Mouse (Mus musculus): Measurements from ENCODE around the gene Nol8. TPM values are rescaled to one million over a fixed set of nuclear protein-coding genes. Genes with fewer than 3 reads are reported as not detected.

Gene Nol8
- 10 to 100 TPM; 19.8 to 24.7 TPM for total RNA-seq (2021)

DNA sequence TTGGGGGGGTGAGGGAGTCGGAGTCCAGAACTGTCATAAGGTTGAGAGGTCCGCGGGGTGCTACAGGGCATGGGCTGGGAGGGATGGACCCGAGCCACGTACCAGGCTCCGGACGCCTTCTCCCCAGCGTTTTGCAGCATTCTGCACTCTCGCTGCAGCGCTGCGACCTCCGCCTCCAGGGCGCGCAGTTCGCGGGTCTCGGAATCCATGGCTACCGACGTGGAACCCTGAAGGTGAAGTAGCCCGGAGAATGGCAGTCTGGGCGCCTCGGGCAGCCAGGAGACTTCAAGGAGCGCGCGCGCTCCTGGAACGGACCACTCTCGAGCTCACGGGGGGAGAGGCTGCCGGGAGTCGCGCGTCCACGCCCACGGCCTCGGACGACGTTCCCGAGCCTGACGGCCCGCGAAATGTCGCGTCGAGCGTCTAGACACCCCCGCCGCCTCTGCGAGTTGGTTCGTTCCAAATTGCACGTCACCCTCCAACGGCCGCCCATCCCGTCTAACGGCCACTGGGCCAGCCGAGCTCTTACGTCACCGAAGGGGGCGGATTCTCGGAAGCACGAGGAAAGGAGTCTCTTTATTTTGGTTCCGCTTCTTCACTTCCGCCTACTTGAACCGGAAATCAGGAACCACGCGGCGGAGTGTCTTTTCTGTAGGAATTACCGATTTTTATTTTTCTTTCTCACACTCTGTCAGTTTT lies at the start of gene Nol8, which contains the start of gene Cenpp:
Gene Nol8 (plus strand): TSS at position 598 of the 699 bp plus-strand sequence.
Gene Cenpp (minus strand): TSS at position 305 of the 699 bp plus-strand sequence.
- intact Hi-C loops (cut with DNase I), result no loop called here
- peak; percentile 99 to 100 for DNase-seq (ENCODE audit: extremely low spot score in 1 of 2, low spot score in 2 of 2)

GRCm38 (mm10) chr13:49603603-49604002 lies 49.3 kb upstream of the Nol8 start:
- no peak for DNase-seq (ENCODE audit: extremely low spot score in 1 of 2, low spot score in 2 of 2)
- intact Hi-C loops (cut with DNase I), result no loop called here

GRCm38 (mm10) chr13:49607714-49608113 lies 45.2 kb upstream of the Nol8 start, which contains the start of gene Ogn:
TSS of gene Ogn (plus strand) at chr13:49608046.
- intact Hi-C loops (cut with DNase I), result no loop called here
- DNase-seq (ENCODE audit: extremely low spot score in 1 of 2, low spot score in 2 of 2), result peak in 1 of 2 experiments; percentile 22

GRCm38 (mm10) chr13:49608589-49609322 lies 44.1 kb upstream of the Nol8 start:
- no peak for DNase-seq (ENCODE audit: extremely low spot score in 1 of 2, low spot score in 2 of 2)
- intact Hi-C loops (cut with DNase I), result no loop called here

DNA sequence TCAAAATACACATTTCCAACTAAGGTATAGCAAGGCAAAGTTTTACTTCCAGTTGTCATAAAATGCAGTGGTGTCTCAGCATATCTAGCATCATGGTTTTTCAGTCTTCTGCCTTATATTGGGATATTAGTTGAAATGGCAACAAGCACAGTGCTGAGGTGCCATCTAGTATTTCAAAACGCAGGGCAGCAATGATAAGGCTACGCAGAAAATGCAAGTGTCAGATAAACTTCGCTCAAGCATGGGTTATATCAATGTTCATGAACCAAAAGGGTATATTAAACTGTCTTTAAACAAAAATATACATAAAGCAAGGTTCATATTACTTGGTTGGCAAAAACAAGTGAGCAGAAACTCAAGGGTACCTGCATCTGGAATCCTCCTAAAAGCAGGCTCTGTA lies 35.9 kb upstream of the Nol8 start:
- no peak for DNase-seq (ENCODE audit: extremely low spot score in 1 of 2, low spot score in 2 of 2)
- intact Hi-C loops (cut with DNase I), result no loop called here

GRCm38 (mm10) chr13:49618365-49618764 lies 34.5 kb upstream of the Nol8 start:
- no peak for DNase-seq (ENCODE audit: extremely low spot score in 1 of 2, low spot score in 2 of 2)
- intact Hi-C loops (cut with DNase I), result no loop called here

DNA sequence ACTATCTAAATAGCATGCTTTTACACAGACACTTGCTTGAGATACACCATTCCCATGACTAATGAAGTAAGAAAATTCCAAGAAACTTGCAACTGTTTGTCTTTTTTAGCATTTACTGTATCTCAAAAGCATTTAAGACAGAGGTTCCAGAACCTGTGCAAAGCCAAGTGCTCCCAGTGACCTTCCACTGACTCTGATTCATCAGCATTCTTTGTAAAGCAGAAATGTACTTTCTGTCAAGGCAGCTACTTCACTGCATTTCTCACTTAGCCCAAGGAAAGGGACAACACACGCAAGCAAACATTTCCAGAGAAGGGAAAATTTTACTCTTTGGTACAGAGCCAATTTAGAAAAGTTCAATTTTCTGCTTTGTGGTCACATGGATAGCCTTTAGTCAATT lies 29.7 kb upstream of the Nol8 start:
- no peak for DNase-seq (ENCODE audit: extremely low spot score in 1 of 2, low spot score in 2 of 2)
- intact Hi-C loops (cut with DNase I), result no loop called here

DNA sequence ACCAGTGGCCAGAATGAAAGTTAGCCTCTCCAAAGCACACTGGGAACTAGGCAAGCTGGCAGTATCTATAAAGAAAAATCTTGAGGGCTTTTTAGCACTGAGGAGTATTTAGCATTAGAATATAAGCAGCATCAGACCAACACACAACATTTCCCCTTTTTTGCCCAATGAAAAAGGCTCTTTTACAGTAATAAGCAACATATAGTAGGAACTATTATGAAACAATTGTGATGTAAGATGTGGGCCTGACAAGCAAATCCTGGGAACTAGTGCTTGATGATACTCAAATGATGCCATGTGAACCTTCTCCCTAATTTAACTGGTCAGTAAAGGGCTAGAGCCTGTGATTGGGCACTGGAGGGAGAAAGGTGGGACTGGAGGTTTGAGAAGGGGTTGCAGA lies 24.7 kb upstream of the Nol8 start:
- intact Hi-C loops (cut with DNase I), result no loop called here
- DNase-seq (ENCODE audit: extremely low spot score in 1 of 2, low spot score in 2 of 2), result no peak

DNA sequence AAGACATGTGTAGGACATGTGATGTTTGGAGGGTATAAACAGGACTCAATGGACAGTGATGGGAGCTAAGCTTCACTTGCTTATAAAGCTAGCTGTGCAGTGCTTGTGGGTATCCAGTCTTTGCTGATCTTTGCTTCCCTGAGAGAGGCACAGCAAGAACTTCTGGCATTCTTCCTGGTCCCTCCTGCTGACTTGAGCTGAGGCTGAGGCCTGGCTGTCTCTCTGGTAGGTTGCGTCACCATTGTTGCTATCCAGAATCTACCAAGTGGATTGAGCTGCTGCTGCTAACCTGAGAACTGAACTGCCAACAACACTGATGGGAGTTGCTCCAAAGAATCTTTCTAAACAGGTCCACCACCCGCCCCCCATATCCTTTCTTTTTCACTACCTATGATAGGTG lies 23.8 kb upstream of the Nol8 start:
- no peak for DNase-seq (ENCODE audit: extremely low spot score in 1 of 2, low spot score in 2 of 2)
- intact Hi-C loops (cut with DNase I), result no loop called here

DNA sequence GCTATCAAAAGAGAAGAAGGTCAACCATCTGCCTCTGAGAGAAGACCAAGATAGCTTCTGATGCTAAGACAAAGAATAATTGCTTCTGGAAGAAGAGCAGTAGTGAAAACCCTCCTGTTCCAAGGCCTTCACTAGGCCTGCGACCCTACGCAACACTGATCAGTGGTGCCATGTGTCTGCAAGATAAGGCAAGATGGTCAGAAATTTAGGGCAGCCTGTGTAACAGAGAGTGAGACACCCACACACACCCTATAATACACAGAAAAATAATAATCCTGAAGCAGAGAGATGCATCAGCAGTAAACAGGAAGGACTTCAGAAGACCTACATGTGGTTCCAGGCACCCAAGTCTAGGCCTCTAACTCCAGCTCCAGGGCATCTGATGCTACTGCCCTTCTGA lies 12.9 kb upstream of the Nol8 start:
- intact Hi-C loops (cut with DNase I), result no loop called here
- DNase-seq (ENCODE audit: extremely low spot score in 1 of 2, low spot score in 2 of 2), result no peak

GRCm38 (mm10) chr13:49642650-49643049 lies 10.2 kb upstream of the Nol8 start:
- no peak for DNase-seq (ENCODE audit: extremely low spot score in 1 of 2, low spot score in 2 of 2)
- intact Hi-C loops (cut with DNase I), result no loop called here

GRCm38 (mm10) chr13:49643669-49644362 lies 9.1 kb upstream of the Nol8 start:
- DNase-seq (ENCODE audit: extremely low spot score in 1 of 2, low spot score in 2 of 2), result no peak
- intact Hi-C loops (cut with DNase I), result no loop called here

- DNase-seq (ENCODE audit: extremely low spot score in 1 of 2, low spot score in 2 of 2), result no peak
- intact Hi-C loops (cut with DNase I), result loop anchor here (1.0 kb wide), 1 partner anchor 196 kb away; no protein-coding TSS in a partner anchor
These were observed 7.9 kb upstream of the Nol8 start for GRCm38 (mm10) chr13:49644731-49645529.

DNA sequence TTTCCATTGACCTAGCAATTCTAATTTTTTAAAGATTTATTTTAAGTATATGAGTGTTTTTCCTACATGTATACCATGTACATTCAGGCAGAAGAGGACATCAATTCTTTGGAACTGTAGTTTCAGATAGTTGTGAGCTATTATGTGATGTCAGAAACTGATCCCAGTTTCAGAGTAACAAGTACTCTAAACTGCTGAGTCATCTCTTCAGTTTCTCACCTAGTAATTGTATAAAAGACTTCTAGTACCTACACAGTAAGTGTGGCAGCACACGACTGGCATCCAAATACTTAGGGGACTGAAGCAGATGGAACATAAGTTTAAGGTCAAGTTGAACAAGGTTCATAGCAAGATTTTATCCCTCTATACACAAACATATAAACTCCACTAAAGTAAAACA lies 6.9 kb upstream of the Nol8 start:
- intact Hi-C loops (cut with DNase I), result no loop called here
- DNase-seq (ENCODE audit: extremely low spot score in 1 of 2, low spot score in 2 of 2), result no peak

- intact Hi-C loops (cut with DNase I), result no loop called here
- no peak for DNase-seq (ENCODE audit: extremely low spot score in 1 of 2, low spot score in 2 of 2)
These were observed 1.7 kb upstream of the Nol8 start for GRCm38 (mm10) chr13:49651136-49651535.

DNA sequence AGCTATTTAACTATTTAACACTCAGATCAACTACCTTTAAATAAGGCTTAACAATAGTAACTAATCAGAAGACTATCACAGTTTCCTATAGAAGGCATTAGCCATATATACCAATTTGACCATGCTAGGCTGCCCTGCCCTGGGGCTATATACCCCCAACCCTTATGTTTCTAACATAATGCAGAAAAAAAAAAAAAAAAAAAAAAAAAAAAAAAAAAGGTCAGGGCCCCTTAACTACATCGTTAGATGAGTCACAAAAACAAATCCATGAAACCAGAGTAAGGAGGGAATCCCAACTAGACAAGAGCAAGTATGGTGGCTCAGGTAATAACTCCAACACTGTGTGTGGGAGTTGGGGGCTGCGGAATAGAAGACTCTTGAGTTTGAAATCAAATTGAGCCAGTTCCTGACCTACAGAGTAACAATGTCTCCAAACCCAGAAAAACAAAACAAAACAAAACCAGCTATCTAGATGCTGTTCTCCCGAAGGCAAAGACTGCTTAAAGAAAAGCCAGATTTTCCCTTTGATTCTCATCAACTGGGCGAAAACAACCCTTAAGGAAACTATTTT lies 1.0 kb upstream of the Nol8 start:
- no peak for DNase-seq (ENCODE audit: extremely low spot score in 1 of 2, low spot score in 2 of 2)
- intact Hi-C loops (cut with DNase I), result no loop called here

- DNase-seq (ENCODE audit: extremely low spot score in 1 of 2, low spot score in 2 of 2), result peak in 1 of 2 experiments; percentile 61
- intact Hi-C loops (cut with DNase I), result no loop called here
These were observed 283 bp downstream of the Nol8 start for GRCm38 (mm10) chr13:49653180-49653541.

- intact Hi-C loops (cut with DNase I), result no loop called here
- no peak for DNase-seq (ENCODE audit: extremely low spot score in 1 of 2, low spot score in 2 of 2)
These were observed 24.9 kb downstream of the Nol8 start for GRCm38 (mm10) chr13:49677793-49678192.

Measured in left cerebral cortex, postnatal 10 days (tissue).